Mouse (Mus musculus): ENCODE measurements around the gene Cipc.

Cipc gene

GRCm38 (mm10) chr12:86994166-86994565, 47.3 kb downstream of the Cipc start:
- DNase-seq = no peak

- no peak for DNase-seq
Measured at GRCm38 (mm10) chr12:86994776-86995175, 47.9 kb downstream of the Cipc start.

DNA sequence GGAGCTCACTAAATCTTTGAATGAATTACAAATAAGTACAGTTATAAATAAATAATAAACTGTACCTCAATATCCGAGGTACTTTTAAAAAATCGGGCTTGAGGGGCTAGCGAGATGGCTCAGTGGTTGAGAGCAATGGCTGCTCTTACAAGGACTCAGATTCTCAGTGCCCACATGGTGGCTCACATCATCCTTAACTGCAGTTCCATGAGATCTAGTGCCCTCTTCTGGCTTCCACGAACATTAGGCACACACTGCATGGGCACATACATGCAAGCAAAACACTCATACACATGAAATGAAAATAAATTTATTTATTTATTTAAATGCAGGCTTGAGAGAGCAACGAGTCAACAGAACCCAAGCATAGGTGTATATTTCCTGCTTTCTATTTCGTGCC, 49.1 kb downstream of the Cipc start:
- no peak for DNase-seq

DNA sequence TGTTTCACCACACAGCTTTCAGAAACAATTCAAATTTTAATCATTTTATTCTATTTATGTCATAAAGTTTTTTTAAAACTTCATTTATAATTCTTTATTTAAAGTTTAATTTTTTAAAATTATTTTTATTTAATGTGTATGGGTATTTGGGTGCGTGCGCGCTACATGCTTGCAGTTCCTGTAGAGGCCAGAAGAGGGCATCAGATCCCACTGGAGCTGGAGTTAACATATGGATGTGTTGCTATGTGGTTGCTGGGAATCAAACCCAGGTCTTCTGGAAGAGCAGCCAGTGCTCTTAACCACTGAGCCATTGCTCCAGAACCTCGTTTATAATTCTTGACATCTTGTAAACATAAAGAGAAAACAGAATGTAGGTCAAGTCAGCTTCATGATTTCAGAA, 51.9 kb downstream of the Cipc start:
- no peak for DNase-seq

- peak; percentile 36 for DNase-seq
Measured at GRCm38 (mm10) chr12:86999283-86999820, 52.5 kb downstream of the Cipc start.

- peak in 1 of 2 experiments; percentile 39 for DNase-seq
Measured at GRCm38 (mm10) chr12:87000151-87000839, 53.5 kb downstream of the Cipc start.

- DNase-seq = no peak
Measured at GRCm38 (mm10) chr12:87000840-87001176, 54.0 kb downstream of the Cipc start.

- DNase-seq = no peak
Measured at GRCm38 (mm10) chr12:87002209-87002608, 55.4 kb downstream of the Cipc start.

GRCm38 (mm10) chr12:87002815-87003214, 56.0 kb downstream of the Cipc start:
- no peak for DNase-seq

GRCm38 (mm10) chr12:87003606-87004005, 56.8 kb downstream of the Cipc start:
- DNase-seq = no peak

DNA sequence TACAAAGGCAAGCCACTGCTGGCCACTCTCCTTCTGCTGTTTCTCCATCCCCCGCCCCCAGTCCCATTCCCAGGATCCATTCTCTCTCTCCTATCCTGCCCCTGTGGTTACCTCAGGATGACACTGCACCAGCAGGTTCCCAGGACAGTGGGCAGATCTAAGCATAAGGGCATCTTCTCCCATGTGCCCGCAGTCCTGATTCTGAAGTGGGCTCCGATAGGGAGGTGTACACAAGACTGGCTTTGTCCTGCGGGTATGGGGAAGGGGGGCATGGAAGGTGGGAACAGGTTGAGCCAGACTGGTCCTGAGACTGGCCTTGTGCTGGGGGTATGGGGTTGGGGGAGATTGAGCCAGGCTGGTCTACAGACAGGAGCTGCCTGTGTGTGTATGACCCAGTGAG, 57.8 kb downstream of the Cipc start:
- no peak for DNase-seq
